Mouse (Mus musculus) urinary bladder, postnatal 10 days (tissue): ENCODE measurements at regions not wholly inside any gene's neighbourhood (a gene's known extent, or its start where the extent isn't known, plus 50 kb on each side); places are given as distances from the start of the nearest gene placed in this dataset.
A peak's percentile ranks its signal among the peaks of the same experiment; 100 is the strongest.
"Not testable (repeated sequence)": the region's sequence is repeated elsewhere in the genome, so short reads cannot be mapped to it uniquely, and the experiment has no call there.

Source experiments
- DNase-seq: peaks from one replicate; pipeline ENCODE4 v3.0.0; 2022; ENCODE audit warnings: low spot score

- DNase-seq, result no peak
Measured at GRCm38 (mm10) chr17:26335551-26335950, 79.1 kb upstream of the Neurl1b start.

GRCm38 (mm10) chr17:26336011-26336410 lies 78.6 kb upstream of the Neurl1b start:
- no peak for DNase-seq

- no peak for DNase-seq
Measured at GRCm38 (mm10) chr17:26337106-26337505, 77.5 kb upstream of the Neurl1b start.

GRCm38 (mm10) chr17:26345436-26345835 lies 69.2 kb upstream of the Neurl1b start:
- not testable (repeated sequence) for DNase-seq

- DNase-seq, result no peak
Measured at GRCm38 (mm10) chr17:26348116-26348515, 66.5 kb upstream of the Neurl1b start.

GRCm38 (mm10) chr17:26349741-26350140 lies 64.9 kb upstream of the Neurl1b start:
- no peak for DNase-seq

- DNase-seq, result no peak
Measured at GRCm38 (mm10) chr17:26350216-26350615, 64.4 kb upstream of the Neurl1b start.

GRCm38 (mm10) chr17:26351991-26352390 lies 62.6 kb upstream of the Neurl1b start:
- no peak for DNase-seq

GRCm38 (mm10) chr17:26352712-26353111 lies 61.9 kb upstream of the Neurl1b start:
- DNase-seq, result no peak

GRCm38 (mm10) chr17:26354431-26354830 lies 60.2 kb upstream of the Neurl1b start:
- DNase-seq, result no peak

- no peak for DNase-seq
Measured at GRCm38 (mm10) chr17:26355301-26355700, 59.3 kb upstream of the Neurl1b start.

- DNase-seq, result no peak
Measured at GRCm38 (mm10) chr17:26356906-26357305, 57.7 kb upstream of the Neurl1b start.

- DNase-seq, result no peak
Measured at GRCm38 (mm10) chr17:26357784-26358183, 56.8 kb upstream of the Neurl1b start.

- DNase-seq, result no peak
Measured at GRCm38 (mm10) chr17:26360711-26361110, 53.9 kb upstream of the Neurl1b start.

GRCm38 (mm10) chr17:26361420-26361819 lies 53.2 kb upstream of the Neurl1b start:
- no peak for DNase-seq

- DNase-seq, result peak; percentile 8
Measured at GRCm38 (mm10) chr17:26361992-26362391, 52.6 kb upstream of the Neurl1b start.

- DNase-seq, result no peak
Measured at GRCm38 (mm10) chr17:26362586-26363361, 51.9 kb upstream of the Neurl1b start.

GRCm38 (mm10) chr17:26363853-26364532 lies 50.6 kb upstream of the Neurl1b start:
- no peak for DNase-seq
